Comparison of ENCODE assay signal across 29 mouse cellular contexts in genomic region chr3:145952945-145953344, GRCm38 (mm10). TPM values are rescaled to one million over a fixed set of nuclear protein-coding genes. Genes with fewer than 3 reads are reported as not detected.
DNase-seq lines count a peak whose midpoint lies in the region; ATAC-seq and TF ChIP-seq lines count a peak whose summit lies in the region.
"Had no signal": no experiment of that assay in that cellular context is flagged by ENCODE, and none has a peak within 500 bp of the region (broad histone marks: within the 10 kb centered on the region; RNA-seq: fewer than 3 reads in every experiment).

No protein-coding gene starts in this region.

- H3K36me3 ChIP-seq in heart, embryonic 12.5 days: no peaks in the 10 kb centered on the region
- H3K36me3 ChIP-seq in liver, embryonic 11.5 days (ENCODE audit: control insufficient read depth, insufficient read depth, low read length): no peaks in the 10 kb centered on the region
- H3K36me3 ChIP-seq in intestine, postnatal 0 days (ENCODE audit: control insufficient read depth, insufficient read depth): no peaks in the 10 kb centered on the region
- no peaks in the 10 kb centered on the region for H3K36me3 ChIP-seq in small intestine, adult 2 months (ENCODE audit: control insufficient read depth, insufficient read depth, low read length)
- H3K36me3 ChIP-seq: embryonic facial prominence, embryonic 13.5 days; hindbrain, embryonic 13.5 days; kidney, embryonic 15.5 days; limb, embryonic 13.5 days; midbrain, embryonic 12.5 days; neural tube, embryonic 12.5 days had no signal

- H3K4me3 ChIP-seq in heart, embryonic 12.5 days: no peak overlapping the region
- no peak overlapping the region for H3K4me3 ChIP-seq in liver, embryonic 11.5 days (ENCODE audit: low read depth, low read length)
- H3K4me3 ChIP-seq in intestine, postnatal 0 days (ENCODE audit: low read depth, low read length): no peak overlapping the region
- H3K4me3 ChIP-seq in small intestine, adult 2 months (ENCODE audit: low read depth, low read length): no peak overlapping the region
- H3K4me3 ChIP-seq: embryonic facial prominence, embryonic 13.5 days; hindbrain, embryonic 13.5 days; kidney, embryonic 15.5 days; layer of hippocampus, adult 2 months; left cerebral cortex, adult 2 months; limb, embryonic 13.5 days; megakaryocyte, embryonic 14.5 days; midbrain, embryonic 12.5 days; myocyte; neural tube, embryonic 12.5 days had no signal

- TF ChIP-seq POLR2A in small intestine, adult 2 months (IDR thresholded peaks at IDR 0.05; ENCODE audit: low read depth, low read length): no peak

- ATAC-seq in heart, embryonic 12.5 days (ENCODE audit: insufficient number of reproducible peaks, low FRiP score): no peak
- 0 out of 2 replicates have a peak, but pooled peaks have one; percentile 26 for ATAC-seq in liver, embryonic 11.5 days (replicated peaks; ENCODE audit: low FRiP score)
- peak; percentile 47; the same call in 1 of the 2 replicates for ATAC-seq in intestine, postnatal 0 days
- ATAC-seq: CD4-positive, CD25-positive, alpha-beta regulatory T cell, adult 4 months; forebrain, postnatal 0 days had no signal

- peak overlapping the region; percentile 2; the same call in 1 of the 2 replicates for H3K27ac ChIP-seq in heart, embryonic 12.5 days (ENCODE audit: poor library complexity, severe bottlenecking)
- H3K27ac ChIP-seq in liver, embryonic 11.5 days (ENCODE audit: low read depth, low read length): no peak overlapping the region
- no peak overlapping the region for H3K27ac ChIP-seq in intestine, postnatal 0 days (ENCODE audit: low read depth, low read length)
- H3K27ac ChIP-seq in small intestine, adult 2 months (ENCODE audit: insufficient read depth, low read depth, low read length): peak overlapping the region; percentile 73
- H3K27ac ChIP-seq: embryonic facial prominence, embryonic 13.5 days; hindbrain, embryonic 13.5 days; kidney, embryonic 15.5 days; layer of hippocampus, adult 2 months; left cerebral cortex, adult 2 months; limb, embryonic 13.5 days; midbrain, embryonic 12.5 days; neural tube, embryonic 12.5 days had no signal

- no peak for DNase-seq in heart, adult 18-20 months
- no peak for DNase-seq in liver, embryonic 11.5 days (ENCODE audit: low spot score)
- no peak for DNase-seq in liver
- no peak for DNase-seq in ovary, postnatal 10 days (ENCODE audit: low spot score)
- DNase-seq in gastrocnemius, postnatal 10 days: no peak
- DNase-seq: adrenal gland, adult 8-10 months; cerebellum, adult 11 months; cerebellum, adult 9-11 months; embryo, embryonic 11 days; forebrain, postnatal 0 days; heart, postnatal 36 days; kidney, adult 18-20 months; kidney, postnatal 25 days; lung, postnatal 4 days; thymus, postnatal 4 days had no signal

- H3K9me3 ChIP-seq in heart, embryonic 12.5 days (replicated peaks): no peaks in the 10 kb centered on the region; the same call in 1 of the 2 replicates
- no peaks in the 10 kb centered on the region for H3K9me3 ChIP-seq in liver, embryonic 11.5 days (ENCODE audit: control insufficient read depth, low read length)
- H3K9me3 ChIP-seq in intestine, postnatal 0 days (ENCODE audit: control insufficient read depth): no peaks in the 10 kb centered on the region
- H3K9me3 ChIP-seq: embryonic facial prominence, embryonic 13.5 days; hindbrain, embryonic 13.5 days; kidney, embryonic 15.5 days; neural tube, embryonic 12.5 days had no signal

- no peak overlapping the region for H3K9ac ChIP-seq in heart, embryonic 12.5 days
- H3K9ac ChIP-seq in liver, embryonic 11.5 days (ENCODE audit: low read depth, low read length): no peak overlapping the region
- H3K9ac ChIP-seq in intestine, postnatal 0 days (ENCODE audit: low read depth, low read length): no peak overlapping the region
- H3K9ac ChIP-seq: embryonic facial prominence, embryonic 13.5 days; forebrain, postnatal 0 days; hindbrain, embryonic 13.5 days; kidney, embryonic 15.5 days; limb, embryonic 13.5 days; midbrain, embryonic 12.5 days; neural tube, embryonic 12.5 days had no signal

- WGBS in heart, embryonic 12.5 days: 6% methylated on average over 7 of the region's 7 CpGs
- WGBS in liver, embryonic 11.5 days: 18% methylated on average over 7 of the region's 7 CpGs
- WGBS in intestine, postnatal 0 days: 37% methylated on average over 7 of the region's 7 CpGs
- WGBS in small intestine, adult 2 months: 21% methylated on average over 7 of the region's 7 CpGs

- H3K4me1 ChIP-seq in heart, embryonic 12.5 days (replicated peaks): peaks cover 29% of the 10 kb centered on the region
- H3K4me1 ChIP-seq in liver, embryonic 11.5 days (replicated peaks; ENCODE audit: control insufficient read depth, insufficient read depth, low read length): peaks cover 24% of the 10 kb centered on the region
- 0 out of 2 replicates have a peak, but pooled peaks cover 7% of the 10 kb centered on the region for H3K4me1 ChIP-seq in intestine, postnatal 0 days (replicated peaks; ENCODE audit: control insufficient read depth, insufficient read depth, low read length)
- peaks cover 8% of the 10 kb centered on the region; the same call in 1 of the 2 replicates for H3K4me1 ChIP-seq in small intestine, adult 2 months (ENCODE audit: control insufficient read depth, insufficient read depth, insufficient read length, low read length)

- H3K27me3 ChIP-seq in heart, embryonic 12.5 days (replicated peaks): no peaks in the 10 kb centered on the region
- no peaks in the 10 kb centered on the region for H3K27me3 ChIP-seq in liver, embryonic 11.5 days (replicated peaks; ENCODE audit: control insufficient read depth, insufficient read depth, low read length)
- H3K27me3 ChIP-seq in intestine, postnatal 0 days (replicated peaks; ENCODE audit: control insufficient read depth, insufficient read depth, low read length): no peaks in the 10 kb centered on the region
- H3K27me3 ChIP-seq in small intestine, adult 2 months (ENCODE audit: control insufficient read depth, insufficient read depth, low read length): no peaks in the 10 kb centered on the region
- H3K27me3 ChIP-seq: kidney, embryonic 15.5 days; limb, embryonic 13.5 days; megakaryocyte, embryonic 14.5 days; neural tube, embryonic 12.5 days had no signal

- no peak overlapping the region for H3K4me2 ChIP-seq in heart, embryonic 12.5 days
- no peak overlapping the region for H3K4me2 ChIP-seq in liver, embryonic 11.5 days
- H3K4me2 ChIP-seq in intestine, postnatal 0 days (replicated peaks; ENCODE audit: low read depth): no peak overlapping the region
- H3K4me2 ChIP-seq: embryonic facial prominence, embryonic 13.5 days; hindbrain, embryonic 13.5 days; kidney, embryonic 15.5 days; limb, embryonic 13.5 days; midbrain, embryonic 12.5 days; neural tube, embryonic 12.5 days had no signal

- TF ChIP-seq CTCF in intestine, postnatal 0 days (IDR thresholded peaks at IDR 0.05; ENCODE audit: low read depth): no peak
- TF ChIP-seq CTCF in small intestine, adult 2 months (IDR thresholded peaks at IDR 0.05; ENCODE audit: extremely low read depth, insufficient read length, insufficient replicate concordance, low read depth, low read length): no peak

RNA-seq across cellular contexts. Expression of gene 2410004B18Rik, which starts 15.1 kb away (rescaled TPM):
- 46.6 and 47.2 TPM in 2 replicates for polyA plus RNA-seq in heart, embryonic 12.5 days (2016; fragmentation: Nextera tagmentation; extraction: Ambion mirVana)
- 10 to 100 TPM; 18.0 to 20.6 TPM for total RNA-seq in heart, adult 18-20 months (2021)
- 37.4 and 39.6 TPM in 2 replicates for polyA plus RNA-seq in liver, embryonic 11.5 days (2014; fragmentation: Nextera tagmentation; extraction: Ambion mirVana)
- polyA plus RNA-seq in intestine, postnatal 0 days (2015; fragmentation: Nextera tagmentation; extraction: Ambion mirVana): 38.7 and 38.9 TPM in 2 replicates
- polyA plus RNA-seq in small intestine, adult 2 months (2012; rRNA removed): 14.8 and 20.0 TPM in 2 replicates
- 10 to 100 TPM; 13.8 to 14.0 TPM for total RNA-seq in gastrocnemius, postnatal 10 days (2021)

RNA-seq across cellular contexts. Expression of gene Bcl10, which starts 30.3 kb away (rescaled TPM):
- polyA plus RNA-seq in heart, embryonic 12.5 days (2016; fragmentation: Nextera tagmentation; extraction: Ambion mirVana): 42.9 and 43.1 TPM in 2 replicates
- 10 to 100 TPM; 16.1 to 16.5 TPM for total RNA-seq in heart, adult 18-20 months (2021)
- polyA plus RNA-seq in liver, embryonic 11.5 days (2014; fragmentation: Nextera tagmentation; extraction: Ambion mirVana): 36.5 and 39.1 TPM in 2 replicates
- 39.1 and 40.3 TPM in 2 replicates for polyA plus RNA-seq in intestine, postnatal 0 days (2015; fragmentation: Nextera tagmentation; extraction: Ambion mirVana)
- 3.5 and 7.9 TPM in 2 replicates for polyA plus RNA-seq in small intestine, adult 2 months (2012; rRNA removed)
- 10 to 100 TPM; 17.3 to 17.4 TPM for total RNA-seq in gastrocnemius, postnatal 10 days (2021)

RNA-seq across cellular contexts. Expression of gene Syde2, which starts 34.7 kb away (rescaled TPM):
- 7.3 and 7.5 TPM in 2 replicates for polyA plus RNA-seq in heart, embryonic 12.5 days (2016; fragmentation: Nextera tagmentation; extraction: Ambion mirVana)
- total RNA-seq in heart, adult 18-20 months (2021): 10 to 100 TPM; 16.2 to 16.7 TPM
- 1.7 and 2.1 TPM in 2 replicates for polyA plus RNA-seq in liver, embryonic 11.5 days (2014; fragmentation: Nextera tagmentation; extraction: Ambion mirVana)
- 0.98 and 1.5 TPM in 2 replicates for polyA plus RNA-seq in intestine, postnatal 0 days (2015; fragmentation: Nextera tagmentation; extraction: Ambion mirVana)
- 2.0 and 3.8 TPM in 2 replicates for polyA plus RNA-seq in small intestine, adult 2 months (2012; rRNA removed)
- total RNA-seq in gastrocnemius, postnatal 10 days (2021): 1 to 10 TPM; 2.5 to 2.6 TPM
- polyA plus RNA-seq: CD4-positive, CD25-positive, alpha-beta regulatory T cell, adult 4 months had no signal

Comparison
In these comparisons a context has a peak if more than half of its experiments do, and no peak if none do; other contexts are left out.
1. H3K27ac ChIP-seq: peak in heart, embryonic 12.5 days (single experiment) and small intestine, adult 2 months (single experiment); none in liver, embryonic 11.5 days (single experiment) and intestine, postnatal 0 days (single experiment).